Mouse (Mus musculus) megakaryocyte, embryonic 14.5 days (primary cell): ENCODE results near the gene Asic2. TPM values are rescaled to one million over a fixed set of nuclear protein-coding genes. Genes with fewer than 3 reads are reported as not detected.

Experiments used
- H3K27me3 ChIP-seq: replicated peaks from 2 replicates; pipeline ENCODE3; 2012; ENCODE audit warnings: inconsistent platforms
- H3K36me3 ChIP-seq: replicated peaks from 2 replicates; pipeline ENCODE3; 2012; ENCODE audit warnings: low read length, inconsistent platforms, mixed read lengths
- H3K4me1 ChIP-seq: 2 replicates; pipeline ENCODE4 v1.6.1; 2012; ENCODE audit warnings: inconsistent platforms
- H3K4me3 ChIP-seq: replicated peaks from 2 replicates; pipeline ENCODE3; 2012; ENCODE audit warnings: moderate library complexity, mild to moderate bottlenecking, inconsistent platforms
- H3K9me3 ChIP-seq: 2 replicates; pipeline ENCODE4 v1.6.1; 2012; ENCODE audit warnings: inconsistent platforms
- FLI1 ChIP-seq: IDR thresholded peaks from 2 replicates; pipeline ENCODE4 v1.6.1; 2012; ENCODE audit warnings: low read length, inconsistent platforms, mixed read lengths
- GATA1 ChIP-seq: IDR thresholded peaks from 3 replicates; pipeline ENCODE4 v1.6.1; 2012; ENCODE audit warnings: mixed read lengths, low read length, inconsistent platforms, borderline replicate concordance
- polyA plus RNA-seq: library from polyadenylated mRNA; stranded (reverse); fragments of >175 nt; gene quantifications from 2 replicates; pipeline ENCODE4 v1.2.3, GENCODE M21; 2012; ENCODE audit warnings: low replicate concordance; ENCODE audit not compliant: insufficient read depth

Gene Asic2
- polyA plus RNA-seq, 1 experiment = 0.04 TPM

- no peaks in the 10 kb centered on the region for H3K4me1 ChIP-seq
- H3K36me3 ChIP-seq = no peaks in the 10 kb centered on the region
- TF ChIP-seq GATA1 (no peak), FLI1 (no peak)
- H3K9me3 ChIP-seq = no peaks in the 10 kb centered on the region
- H3K4me3 ChIP-seq = no peak overlapping the region
- no peaks in the 10 kb centered on the region for H3K27me3 ChIP-seq
Observed at GRCm38 (mm10) chr11:81915501-81915900, 52.8 kb downstream of the Asic2 start.

GRCm38 (mm10) chr11:81913071-81913470 lies 55.2 kb downstream of the Asic2 start:
- TF ChIP-seq GATA1 (no peak), FLI1 (no peak)
- Histone ChIP-seq H3K4me3 (no peak overlapping the region), H3K4me1 (no peaks in the 10 kb centered on the region)

GRCm38 (mm10) chr11:81909397-81909894 lies 58.8 kb downstream of the Asic2 start:
- Histone ChIP-seq H3K9me3 (no peaks in the 10 kb centered on the region), H3K4me3 (no peak overlapping the region), H3K27me3 (no peaks in the 10 kb centered on the region), H3K4me1 (no peaks in the 10 kb centered on the region), H3K36me3 (no peaks in the 10 kb centered on the region)
- TF ChIP-seq FLI1 (no peak), GATA1 (no peak)

More at GRCm38 (mm10) chr11:81913071-81913470, 55.2 kb downstream of the Asic2 start:
- H3K36me3 ChIP-seq = no peaks in the 10 kb centered on the region
- no peaks in the 10 kb centered on the region for H3K27me3 ChIP-seq
- H3K9me3 ChIP-seq = no peaks in the 10 kb centered on the region

GRCm38 (mm10) chr11:81908760-81909159 lies 59.5 kb downstream of the Asic2 start:
- Histone ChIP-seq H3K9me3 (no peaks in the 10 kb centered on the region), H3K36me3 (no peaks in the 10 kb centered on the region), H3K4me3 (no peak overlapping the region), H3K4me1 (no peaks in the 10 kb centered on the region), H3K27me3 (no peaks in the 10 kb centered on the region)
- TF ChIP-seq GATA1 (no peak), FLI1 (no peak)

GRCm38 (mm10) chr11:81902318-81902717 lies 65.9 kb downstream of the Asic2 start:
- no peaks in the 10 kb centered on the region for H3K9me3 ChIP-seq
- TF ChIP-seq FLI1 (no peak), GATA1 (no peak)

GRCm38 (mm10) chr11:81897547-81898354 lies 70.5 kb downstream of the Asic2 start:
- Histone ChIP-seq H3K27me3 (no peaks in the 10 kb centered on the region), H3K9me3 (no peaks in the 10 kb centered on the region)

More at GRCm38 (mm10) chr11:81902318-81902717, 65.9 kb downstream of the Asic2 start:
- no peaks in the 10 kb centered on the region for H3K27me3 ChIP-seq
- H3K36me3 ChIP-seq = no peaks in the 10 kb centered on the region
- H3K4me1 ChIP-seq = no peaks in the 10 kb centered on the region
- H3K4me3 ChIP-seq = no peak overlapping the region

GRCm38 (mm10) chr11:81896511-81896910 lies 71.7 kb downstream of the Asic2 start:
- no peak overlapping the region for H3K4me3 ChIP-seq
- H3K27me3 ChIP-seq = no peaks in the 10 kb centered on the region
- TF ChIP-seq FLI1 = no peak
- TF ChIP-seq GATA1 = no peak

More at GRCm38 (mm10) chr11:81897547-81898354, 70.5 kb downstream of the Asic2 start:
- no peaks in the 10 kb centered on the region for H3K4me1 ChIP-seq
- TF ChIP-seq FLI1 (no peak), GATA1 (no peak)
- H3K36me3 ChIP-seq = no peaks in the 10 kb centered on the region
- H3K4me3 ChIP-seq = no peak overlapping the region

GRCm38 (mm10) chr11:81871506-81872213 lies 96.6 kb downstream of the Asic2 start:
- TF ChIP-seq FLI1 (no peak), GATA1 (no peak)
- H3K9me3 ChIP-seq = no peaks in the 10 kb centered on the region
- no peaks in the 10 kb centered on the region for H3K36me3 ChIP-seq
- no peak overlapping the region for H3K4me3 ChIP-seq
- H3K27me3 ChIP-seq = no peaks in the 10 kb centered on the region
- no peaks in the 10 kb centered on the region for H3K4me1 ChIP-seq

More at GRCm38 (mm10) chr11:81896511-81896910, 71.7 kb downstream of the Asic2 start:
- no peaks in the 10 kb centered on the region for H3K9me3 ChIP-seq
- H3K36me3 ChIP-seq = no peaks in the 10 kb centered on the region
- no peaks in the 10 kb centered on the region for H3K4me1 ChIP-seq

- H3K4me3 ChIP-seq = no peak overlapping the region
- no peaks in the 10 kb centered on the region for H3K9me3 ChIP-seq
Observed at GRCm38 (mm10) chr11:81865661-81866382, 102.4 kb downstream of the Asic2 start.

More at GRCm38 (mm10) chr11:81865661-81866382, 102.4 kb downstream of the Asic2 start:
- Histone ChIP-seq H3K36me3 (no peaks in the 10 kb centered on the region), H3K27me3 (peaks cover 2% of the 10 kb centered on the region), H3K4me1 (0 out of 2 replicates have a peak, but pooled peaks cover 3% of the 10 kb centered on the region)
- no peak for TF ChIP-seq GATA1
- TF ChIP-seq FLI1 = no peak
